Mouse (Mus musculus) kidney, embryonic 14.5 days (tissue): ENCODE measurements around the gene Gls. TPM values are rescaled to one million over a fixed set of nuclear protein-coding genes. Genes with fewer than 3 reads are reported as not detected.

Experiments
- ATAC-seq: fragments of 200-750 bp; cut with Nextera tagmentation; 2 replicates; pipeline ENCODE4 v1.8.0; 2017; ENCODE audit warnings: moderate number of reproducible peaks, mild to moderate bottlenecking, moderate TSS enrichment, moderate library complexity; ENCODE audit not compliant: low FRiP score, low TSS enrichment
- H3K27ac ChIP-seq: fragments of 300-500 bp; sonication (generic); 2 replicates; pipeline ENCODE4 v1.5.1; 2014; ENCODE audit warnings: low read depth, mild to moderate bottlenecking, low read length, moderate library complexity, mixed read lengths
- H3K27me3 ChIP-seq: fragments of 300-500 bp; sonication (generic); 2 replicates; pipeline ENCODE4 v1.6.1; 2014; ENCODE audit warnings: mild to moderate bottlenecking, low read length; ENCODE audit not compliant: control insufficient read depth, insufficient read depth
- H3K36me3 ChIP-seq: fragments of 300-500 bp; sonication (generic); 2 replicates; pipeline ENCODE4 v1.6.1; 2014; ENCODE audit warnings: low read length, mixed read lengths; ENCODE audit not compliant: control insufficient read depth, insufficient read depth
- H3K4me1 ChIP-seq: fragments of 300-500 bp; sonication (generic); 2 replicates; pipeline ENCODE4 v1.6.1; 2014; ENCODE audit warnings: low read length, mixed read lengths; ENCODE audit not compliant: control insufficient read depth, insufficient read depth
- H3K4me2 ChIP-seq: fragments of 300-500 bp; sonication (generic); replicated peaks from 2 replicates; pipeline ENCODE4 v1.6.1; 2014; ENCODE audit warnings: low read depth, mild to moderate bottlenecking, low read length
- H3K4me3 ChIP-seq: fragments of 300-500 bp; sonication (generic); 2 replicates; pipeline ENCODE4 v1.5.1; 2014; ENCODE audit warnings: mild to moderate bottlenecking, low read length
- H3K9ac ChIP-seq: fragments of 300-500 bp; sonication (generic); 2 replicates; pipeline ENCODE4 v1.6.1; 2014; ENCODE audit warnings: low read depth, mild to moderate bottlenecking, low read length, moderate library complexity
- H3K9me3 ChIP-seq: fragments of 300-500 bp; sonication (generic); 2 replicates; pipeline ENCODE4 v1.6.1; 2016; ENCODE audit warnings: low read length; ENCODE audit not compliant: control insufficient read depth
- WGBS: fragments of 180-500 bp; shearing (Covaris S2); extraction: QIAGEN DNeasy Blood & Tissue Kit; methylation state at CpG from one replicate; pipeline ENCODE4 v1.1.7; 2014; 5-methylcytosine and 5-hydroxymethylcytosine counted together
- polyA plus RNA-seq: library from polyadenylated mRNA; unstranded; fragments of >200 nt; fragmentation: Nextera tagmentation; extraction: Ambion mirVana; gene quantifications from 2 replicates; pipeline ENCODE4 v1.2.1, GENCODE M21; 2014

Gls gene
- polyA plus RNA-seq, 1 experiment from 2014 or later = 37.1 TPM

DNA sequence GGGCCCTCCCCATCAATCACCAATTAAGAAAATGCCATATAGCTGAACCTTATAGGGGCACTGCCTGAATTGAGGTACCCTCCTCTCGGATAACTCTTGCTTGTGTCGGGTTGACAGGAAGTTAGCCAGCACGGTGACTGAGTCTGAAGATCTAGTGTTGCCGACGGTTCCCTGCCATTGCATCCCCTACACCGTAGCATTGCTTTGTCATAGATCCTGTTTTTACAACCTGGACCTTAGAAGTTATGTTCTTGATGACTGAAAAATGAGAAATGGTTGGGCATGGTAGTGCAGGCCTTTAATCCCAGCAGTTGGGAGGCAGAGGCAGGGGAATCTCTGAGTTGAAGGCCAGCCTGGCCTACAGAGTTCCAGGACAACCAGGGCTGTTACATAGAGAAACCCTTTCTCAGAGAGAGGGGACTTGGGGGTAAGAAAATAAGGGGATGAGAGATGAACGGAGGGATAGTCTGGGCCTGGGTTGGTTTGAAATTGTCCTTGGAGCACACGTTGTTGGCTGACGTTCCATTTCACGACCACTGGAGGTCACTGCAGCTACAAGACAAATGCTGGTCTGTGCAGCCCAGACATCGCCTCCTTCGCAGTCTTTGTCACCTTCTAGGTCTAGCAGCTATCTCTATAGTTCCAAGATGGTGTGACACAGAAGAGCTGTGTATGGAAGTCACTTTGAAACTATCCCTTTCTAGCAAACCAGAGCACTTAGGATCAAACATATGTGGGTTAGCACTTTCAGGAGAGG is 86.6 kb downstream of the Gls start:
- peak; percentile 73 for ATAC-seq
- 50% methylated on average over 12 of the region's 12 CpGs for WGBS
- Histone ChIP-seq H3K36me3 (no peaks in the 10 kb centered on the region; the same call in 1 of the 2 replicates), H3K4me3 (no peak overlapping the region), H3K4me2 (no peak overlapping the region), H3K9ac (no peak overlapping the region), H3K9me3 (no peaks in the 10 kb centered on the region), H3K27me3 (no peaks in the 10 kb centered on the region), H3K27ac (no peak overlapping the region), H3K4me1 (no peaks in the 10 kb centered on the region)

DNA sequence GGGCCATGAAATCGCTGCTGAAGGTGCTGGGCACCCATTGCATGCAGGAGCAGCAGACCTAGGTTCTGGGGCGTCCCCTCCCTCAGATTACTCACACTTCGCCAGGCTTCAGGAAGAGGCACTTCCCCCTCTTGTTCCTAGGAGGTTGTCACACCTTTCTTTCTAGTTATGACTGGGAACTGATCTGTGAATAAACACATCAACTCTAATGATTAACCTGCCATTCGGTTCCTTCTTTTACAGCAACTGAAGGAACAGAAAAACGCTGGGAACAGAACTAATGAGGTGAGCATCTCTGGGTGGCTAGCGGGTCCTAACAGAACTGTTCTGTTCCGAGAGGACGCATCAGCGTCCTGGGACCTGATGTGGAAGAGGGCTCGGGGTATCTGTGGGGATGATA is 88.1 kb downstream of the Gls start:
- no peaks in the 10 kb centered on the region for H3K27me3 ChIP-seq
- WGBS = 77% methylated on average over 10 of the region's 10 CpGs
- H3K9ac ChIP-seq = no peak overlapping the region
- H3K4me3 ChIP-seq = no peak overlapping the region
- H3K9me3 ChIP-seq = no peaks in the 10 kb centered on the region
- H3K36me3 ChIP-seq = no peaks in the 10 kb centered on the region; the same call in 1 of the 2 replicates
- H3K4me1 ChIP-seq = 0 out of 2 replicates have a peak, but pooled peaks cover 2% of the 10 kb centered on the region
- no peak; the same call in 1 of the 2 replicates for ATAC-seq
- H3K27ac ChIP-seq = no peak overlapping the region
- no peak overlapping the region for H3K4me2 ChIP-seq

DNA sequence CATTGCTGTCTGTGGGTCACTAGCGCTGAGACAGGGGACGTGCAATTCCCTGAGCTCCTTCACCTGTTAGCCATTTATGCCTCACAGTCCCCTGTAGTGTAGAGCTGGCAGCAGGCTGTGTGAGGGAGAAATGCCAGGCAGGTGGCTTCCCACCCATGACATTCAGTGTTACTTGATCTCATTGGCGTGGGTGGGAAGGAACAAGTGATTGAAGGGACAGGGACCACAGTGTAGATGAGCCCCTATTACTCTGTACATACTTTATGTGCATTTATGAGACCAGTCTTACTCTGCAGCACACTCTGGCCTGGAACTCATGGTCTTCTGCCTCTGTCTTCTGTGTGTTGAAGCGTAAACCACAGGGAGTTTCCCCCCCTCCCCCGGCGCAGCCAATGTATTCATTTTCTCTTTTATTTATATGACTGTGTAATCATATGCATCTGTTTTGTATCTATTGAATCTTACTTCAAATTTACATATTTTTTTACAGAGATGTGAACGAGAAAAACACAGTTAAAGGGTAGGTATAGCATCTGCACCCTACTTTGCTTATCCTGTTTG is 89.4 kb downstream of the Gls start:
- Histone ChIP-seq H3K27ac (no peak overlapping the region), H3K4me1 (0 out of 2 replicates have a peak, but pooled peaks cover 2% of the 10 kb centered on the region), H3K4me3 (no peak overlapping the region), H3K9me3 (no peaks in the 10 kb centered on the region), H3K36me3 (no peaks in the 10 kb centered on the region; the same call in 1 of the 2 replicates), H3K27me3 (no peaks in the 10 kb centered on the region), H3K4me2 (no peak overlapping the region), H3K9ac (no peak overlapping the region)
- ATAC-seq = no peak
- WGBS = 80% methylated on average over 7 of the region's 7 CpGs

DNA sequence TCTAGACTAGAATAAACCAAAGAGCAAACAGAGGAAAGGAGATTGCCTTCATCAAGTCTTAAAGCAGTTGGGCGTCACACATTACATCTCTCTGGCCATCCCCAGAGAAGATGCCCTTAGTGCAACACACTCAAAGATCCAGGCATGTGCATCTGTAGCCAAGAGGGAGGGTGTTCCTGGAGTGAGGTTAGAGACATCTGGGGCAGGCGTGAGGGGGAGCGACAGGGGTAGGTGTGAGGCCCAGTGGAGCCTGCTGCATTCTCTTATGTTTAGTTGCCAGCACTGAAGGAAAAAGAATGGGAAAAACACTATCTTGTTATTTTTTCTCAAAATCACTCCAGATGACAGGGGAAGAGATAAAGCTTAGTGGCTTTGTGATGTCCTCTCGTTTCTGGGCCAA is 89.8 kb downstream of the Gls start:
- no peaks in the 10 kb centered on the region for H3K9me3 ChIP-seq
- ATAC-seq = no peak
- 76% methylated on average over 4 of the region's 4 CpGs for WGBS
- no peak overlapping the region for H3K27ac ChIP-seq
- H3K4me3 ChIP-seq = no peak overlapping the region
- H3K9ac ChIP-seq = no peak overlapping the region
- 0 out of 2 replicates have a peak, but pooled peaks cover 2% of the 10 kb centered on the region for H3K4me1 ChIP-seq
- H3K36me3 ChIP-seq = peaks cover under 1% of the 10 kb centered on the region
- H3K27me3 ChIP-seq = no peaks in the 10 kb centered on the region
- no peak overlapping the region for H3K4me2 ChIP-seq

DNA sequence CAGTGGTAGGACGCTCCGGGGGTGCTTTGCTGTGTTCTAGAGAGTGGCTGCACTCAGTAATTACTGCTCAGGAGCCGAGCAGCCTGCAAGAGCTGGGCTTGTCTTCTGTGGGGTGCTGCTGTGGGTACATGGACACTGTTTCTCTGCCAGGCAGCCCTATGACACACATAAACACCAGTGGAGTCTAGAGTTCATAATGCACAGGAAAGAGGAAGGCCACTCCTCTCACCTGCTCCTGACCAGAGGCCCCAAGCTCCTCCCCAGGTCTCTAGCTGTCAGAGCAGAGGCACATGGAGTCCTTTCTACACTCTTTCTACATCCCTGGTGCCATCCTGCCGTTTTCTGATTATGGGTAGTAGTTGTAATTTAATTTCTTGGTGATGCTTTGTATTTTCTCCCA is 90.9 kb downstream of the Gls start:
- 72% methylated on average over 4 of the region's 4 CpGs for WGBS
- H3K36me3 ChIP-seq = peaks cover 2% of the 10 kb centered on the region
- H3K4me3 ChIP-seq = no peak overlapping the region
- no peak overlapping the region for H3K4me2 ChIP-seq
- no peak for ATAC-seq
- no peak overlapping the region for H3K27ac ChIP-seq
- no peak overlapping the region for H3K9ac ChIP-seq
- H3K27me3 ChIP-seq = no peaks in the 10 kb centered on the region
- no peaks in the 10 kb centered on the region for H3K9me3 ChIP-seq
- 0 out of 2 replicates have a peak, but pooled peaks cover 2% of the 10 kb centered on the region for H3K4me1 ChIP-seq

DNA sequence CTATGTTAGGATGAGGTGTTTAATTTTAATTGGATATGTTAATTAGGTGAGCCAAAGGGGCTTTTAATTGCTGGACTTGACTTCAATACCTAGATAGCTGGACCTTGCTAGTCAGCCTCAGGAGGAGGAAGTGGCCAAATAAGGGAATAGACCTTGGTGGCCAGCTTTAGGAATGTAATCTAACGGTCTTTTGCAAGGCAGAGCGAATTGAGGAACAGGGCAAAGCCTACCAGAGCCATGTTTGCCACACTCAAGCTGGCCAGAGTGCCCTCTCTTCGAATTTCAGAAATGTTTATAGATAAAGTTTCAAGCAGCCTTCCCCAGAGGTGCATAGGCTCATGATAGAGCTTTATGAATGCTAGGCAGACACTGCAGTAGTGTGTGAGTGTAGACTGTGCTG is 91.5 kb downstream of the Gls start:
- Histone ChIP-seq H3K4me1 (0 out of 2 replicates have a peak, but pooled peaks cover 2% of the 10 kb centered on the region), H3K27ac (no peak overlapping the region), H3K4me3 (no peak overlapping the region), H3K9me3 (no peaks in the 10 kb centered on the region), H3K9ac (no peak overlapping the region), H3K36me3 (peaks cover 2% of the 10 kb centered on the region), H3K4me2 (no peak overlapping the region), H3K27me3 (no peaks in the 10 kb centered on the region)
- ATAC-seq = no peak
- 71% methylated on average over 3 of the region's 3 CpGs for WGBS

DNA sequence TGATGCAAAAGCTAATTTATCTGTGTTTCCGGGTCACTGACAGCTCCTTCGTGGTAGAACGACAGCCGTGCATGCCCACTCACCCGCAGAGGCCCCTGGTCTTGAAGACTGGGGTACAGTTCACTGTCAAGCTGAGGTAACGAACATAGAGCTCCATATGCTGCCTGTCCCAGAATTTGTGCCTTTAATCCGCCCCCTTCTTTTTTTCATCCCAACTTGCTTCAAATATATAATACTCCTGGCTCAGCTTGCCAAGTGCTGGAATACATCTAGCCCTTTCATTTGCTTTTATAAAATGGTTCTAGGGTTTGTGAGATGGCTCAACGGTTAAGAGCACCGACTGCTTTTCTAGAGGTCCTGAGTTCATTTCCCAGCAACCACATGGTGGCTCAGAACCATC is 92.5 kb downstream of the Gls start:
- no peak overlapping the region for H3K4me2 ChIP-seq
- ATAC-seq = no peak
- no peaks in the 10 kb centered on the region for H3K9me3 ChIP-seq
- H3K9ac ChIP-seq = no peak overlapping the region
- H3K27me3 ChIP-seq = no peaks in the 10 kb centered on the region
- no peak overlapping the region for H3K27ac ChIP-seq
- no peak overlapping the region for H3K4me3 ChIP-seq
- peaks cover 2% of the 10 kb centered on the region for H3K36me3 ChIP-seq
- WGBS = 47% methylated on average over 9 of the region's 9 CpGs
- 0 out of 2 replicates have a peak, but pooled peaks cover 2% of the 10 kb centered on the region for H3K4me1 ChIP-seq

DNA sequence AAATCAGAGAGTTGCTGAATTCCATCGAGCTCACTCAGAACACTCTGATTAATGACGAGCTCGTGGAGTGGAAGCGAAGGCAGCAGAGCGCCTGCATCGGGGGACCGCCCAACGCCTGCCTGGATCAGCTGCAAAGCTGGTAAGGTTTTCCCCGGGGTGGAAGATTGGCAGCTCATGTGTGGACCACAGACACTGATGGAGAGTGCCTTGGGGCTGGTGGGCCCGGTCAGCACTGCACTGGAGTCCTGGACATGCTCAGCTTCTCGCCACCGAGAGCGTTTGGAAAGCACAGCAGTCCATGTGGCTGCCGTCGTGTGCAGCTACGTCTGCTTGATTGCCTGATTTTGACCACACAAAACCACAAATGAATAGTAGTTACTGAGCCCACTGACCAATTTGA is 95.7 kb downstream of the Gls start:
- Histone ChIP-seq H3K4me3 (no peak overlapping the region), H3K4me2 (no peak overlapping the region), H3K9ac (no peak overlapping the region), H3K36me3 (peaks cover 2% of the 10 kb centered on the region; the same call in 1 of the 2 replicates), H3K27ac (no peak overlapping the region), H3K4me1 (0 out of 2 replicates have a peak, but pooled peaks cover 2% of the 10 kb centered on the region), H3K27me3 (no peaks in the 10 kb centered on the region), H3K9me3 (no peaks in the 10 kb centered on the region)
- 79% methylated on average over 16 of the region's 16 CpGs for WGBS
- no peak for ATAC-seq

DNA sequence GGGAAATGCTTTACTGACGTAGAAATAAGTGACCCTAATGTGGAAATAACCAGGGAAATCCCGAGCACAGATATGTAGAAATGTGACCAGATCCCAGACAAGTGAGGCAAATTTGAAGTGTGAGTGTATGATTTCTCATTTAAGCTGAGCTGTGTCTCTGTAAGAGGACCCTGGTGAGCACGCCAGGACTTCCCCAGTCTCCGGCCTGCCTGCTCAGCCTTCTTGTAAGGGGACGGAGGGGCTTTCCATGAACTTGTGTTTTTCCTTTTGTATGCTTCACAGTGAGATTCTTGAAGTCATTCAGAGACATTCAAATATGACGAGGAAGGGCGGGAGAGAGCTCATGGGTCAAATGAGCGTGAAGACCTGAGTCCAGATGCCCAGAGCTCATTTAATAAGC is 99.8 kb downstream of the Gls start:
- no peaks in the 10 kb centered on the region for H3K27me3 ChIP-seq
- H3K9ac ChIP-seq = no peak overlapping the region
- no peaks in the 10 kb centered on the region for H3K4me1 ChIP-seq
- H3K36me3 ChIP-seq = peaks cover 2% of the 10 kb centered on the region; the same call in 1 of the 2 replicates
- 84% methylated on average over 8 of the region's 8 CpGs for WGBS
- H3K9me3 ChIP-seq = no peaks in the 10 kb centered on the region
- no peak overlapping the region for H3K4me3 ChIP-seq
- no peak for ATAC-seq
- no peak overlapping the region for H3K4me2 ChIP-seq
- no peak overlapping the region for H3K27ac ChIP-seq
